Mouse (Mus musculus): ENCODE measurements around the gene B3gnt5.
A peak's percentile ranks its signal among the peaks of the same experiment; 100 is the strongest.
"Not testable (repeated sequence)": the region's sequence is repeated elsewhere in the genome, so short reads cannot be mapped to it uniquely, and the experiment has no call there.

B3gnt5 gene

GRCm38 (mm10) chr16:19760074-19760473, at the start of gene B3gnt5:
TSS of gene B3gnt5 (plus strand) at chr16:19760208.
- peak; percentile 97 for DNase-seq (ENCODE audit: low read depth, low spot score)

GRCm38 (mm10) chr16:19720959-19721358, 39.0 kb upstream of the B3gnt5 start:
- no peak for DNase-seq (ENCODE audit: low read depth, low spot score)

GRCm38 (mm10) chr16:19724139-19724538, 35.9 kb upstream of the B3gnt5 start:
- not testable (repeated sequence) for DNase-seq (ENCODE audit: low read depth, low spot score)

GRCm38 (mm10) chr16:19732896-19733295, 27.1 kb upstream of the B3gnt5 start:
- DNase-seq (ENCODE audit: low read depth, low spot score): no peak

- peak; percentile 50 for DNase-seq (ENCODE audit: low read depth, low spot score)
Measured at GRCm38 (mm10) chr16:19760505-19761496, 793 bp downstream of the B3gnt5 start.

GRCm38 (mm10) chr16:19761691-19762090, 1.7 kb downstream of the B3gnt5 start:
- no peak for DNase-seq (ENCODE audit: low read depth, low spot score)

GRCm38 (mm10) chr16:19766107-19766506, 6.1 kb downstream of the B3gnt5 start:
- DNase-seq (ENCODE audit: low read depth, low spot score): peak; percentile 70

GRCm38 (mm10) chr16:19768046-19768445, 8.0 kb downstream of the B3gnt5 start:
- DNase-seq (ENCODE audit: low read depth, low spot score): no peak

- no peak for DNase-seq (ENCODE audit: low read depth, low spot score)
Measured at GRCm38 (mm10) chr16:19772013-19772412, 12.0 kb downstream of the B3gnt5 start.

- DNase-seq (ENCODE audit: low read depth, low spot score): no peak
Measured at GRCm38 (mm10) chr16:19786386-19787090, 26.5 kb downstream of the B3gnt5 start.

GRCm38 (mm10) chr16:19789914-19790313, 29.9 kb downstream of the B3gnt5 start:
- no peak for DNase-seq (ENCODE audit: low read depth, low spot score)

- no peak for DNase-seq (ENCODE audit: low read depth, low spot score)
Measured at GRCm38 (mm10) chr16:19818801-19819200, 58.8 kb downstream of the B3gnt5 start.

Data from R1 (cell line).